Mouse (Mus musculus) forebrain, embryonic 16.5 days (tissue): ENCODE data around the gene Slc5a11. TPM values are rescaled to one million over a fixed set of nuclear protein-coding genes. Genes with fewer than 3 reads are reported as not detected.

Source experiments
- ATAC-seq: fragments of 200-750 bp; cut with Nextera tagmentation; 2 replicates; pipeline ENCODE4 v1.8.0; 2017; ENCODE audit warnings: mild to moderate bottlenecking, moderate library complexity
- H3K27ac ChIP-seq: fragments of 300-500 bp; sonication (generic); 2 replicates; pipeline ENCODE4 v1.5.1; 2014; ENCODE audit warnings: low read length, control low read depth
- H3K27me3 ChIP-seq: fragments of 300-500 bp; sonication (generic); replicated peaks from 2 replicates; pipeline ENCODE4 v1.6.1; 2014; ENCODE audit warnings: low read length; ENCODE audit not compliant: control insufficient read depth, insufficient read depth
- H3K36me3 ChIP-seq: fragments of 300-500 bp; sonication (generic); 2 replicates; pipeline ENCODE4 v1.6.1; 2014; ENCODE audit not compliant: control insufficient read depth, insufficient read depth
- H3K4me1 ChIP-seq: fragments of 300-500 bp; sonication (generic); replicated peaks from 2 replicates; pipeline ENCODE4 v1.6.1; 2014; ENCODE audit warnings: low read length; ENCODE audit not compliant: control insufficient read depth, insufficient read depth
- H3K4me2 ChIP-seq: fragments of 300-500 bp; sonication (generic); 2 replicates; pipeline ENCODE4 v1.6.1; 2014; ENCODE audit warnings: mild to moderate bottlenecking, low read length, control low read depth
- H3K4me3 ChIP-seq: fragments of 300-500 bp; sonication (generic); replicated peaks from 2 replicates; pipeline ENCODE4 v1.5.1; 2014; ENCODE audit warnings: mild to moderate bottlenecking, low read length, control low read depth
- H3K9ac ChIP-seq: fragments of 300-500 bp; sonication (generic); replicated peaks from 2 replicates; pipeline ENCODE4 v1.6.1; 2014; ENCODE audit warnings: low read depth, low read length, control low read depth
- H3K9me3 ChIP-seq: fragments of 300-500 bp; sonication (generic); 2 replicates; pipeline ENCODE4 v1.6.1; 2016; ENCODE audit warnings: low read length; ENCODE audit not compliant: control insufficient read depth
- WGBS: fragments of 180-500 bp; shearing (Covaris S2); extraction: QIAGEN DNeasy Blood & Tissue Kit; methylation state at CpG from one replicate; pipeline ENCODE4 v1.1.7; 2014; 5-methylcytosine and 5-hydroxymethylcytosine counted together
- polyA plus RNA-seq: library from polyadenylated mRNA; unstranded; fragments of >200 nt; fragmentation: Nextera tagmentation; extraction: Ambion mirVana; gene quantifications from 2 replicates; pipeline ENCODE4 v1.2.1, GENCODE M21; 2015

Slc5a11 gene
- polyA plus RNA-seq: 0.30 and 0.75 TPM in 2 replicates

DNA sequence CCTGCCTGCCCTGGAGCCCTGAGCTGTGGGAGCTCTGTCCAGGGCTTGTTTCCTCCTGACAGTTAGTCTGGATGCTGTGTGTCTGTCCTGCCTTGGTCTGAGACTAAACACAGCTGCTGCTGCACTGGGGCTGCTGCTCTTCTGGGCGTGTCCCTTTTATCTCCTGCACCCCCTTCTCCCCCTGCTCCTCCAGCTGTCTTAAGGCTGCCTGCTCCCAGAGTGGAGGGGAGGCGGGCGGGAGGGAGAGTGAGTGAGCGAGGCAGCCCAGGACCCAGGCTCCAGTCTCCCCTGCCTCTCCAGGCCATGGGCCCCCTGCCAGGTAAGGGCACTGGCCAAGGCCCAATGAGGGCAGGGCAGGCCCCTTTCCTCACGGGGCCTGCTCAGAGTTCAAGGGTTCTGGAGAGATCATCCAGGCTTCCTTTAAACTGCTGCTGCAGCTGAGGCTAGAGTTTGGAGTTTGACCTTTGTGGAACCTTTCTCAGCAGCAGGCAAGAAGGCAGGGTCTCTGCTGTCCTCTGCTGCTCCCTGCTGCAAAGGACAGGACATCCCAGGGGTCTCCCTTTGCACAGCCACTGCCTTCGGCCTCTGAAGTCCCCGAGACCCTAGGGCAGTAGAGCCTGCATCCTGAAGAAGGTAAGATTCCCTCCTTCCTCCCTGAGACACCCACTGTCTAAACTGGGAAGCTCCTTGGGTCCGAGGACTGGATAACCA lies at the start of gene Slc5a11:
Slc5a11 (plus strand) TSS at position 416 of the 711 bp plus-strand sequence.
- WGBS: 30% methylated on average over 8 of the region's 8 CpGs
- Histone ChIP-seq H3K27me3 (no peaks in the 10 kb centered on the region), H3K4me3 (no peak within 1 kb of the TSS), H3K36me3 (no peaks in the 10 kb centered on the region), H3K4me1 (no peaks in the 10 kb centered on the region), H3K9me3 (no peaks in the 10 kb centered on the region), H3K4me2 (no peak within 1 kb of the TSS), H3K27ac (no peak within 1 kb of the TSS), H3K9ac (no peak within 1 kb of the TSS)
- no peak for ATAC-seq

DNA sequence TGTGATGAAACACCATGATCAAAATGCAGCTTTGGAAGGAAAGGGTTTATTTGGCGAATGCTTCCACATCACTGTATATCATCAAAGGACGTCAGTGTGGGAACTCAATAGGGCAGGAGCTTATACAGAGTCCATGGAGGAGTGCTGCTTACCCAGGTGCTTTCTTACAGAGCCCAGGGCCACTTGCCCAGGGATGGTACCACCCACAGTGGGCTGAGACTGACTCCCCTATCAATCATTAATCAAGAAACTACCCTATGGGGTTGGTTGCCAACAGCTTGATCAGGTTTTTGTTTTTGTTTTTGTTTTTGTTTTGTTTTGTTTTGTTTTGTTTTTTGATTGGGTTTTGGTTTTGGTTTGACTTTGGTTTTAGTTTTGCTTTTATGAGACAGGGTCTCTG lies 47.1 kb upstream of the Slc5a11 start:
- Histone ChIP-seq H3K9me3 (no peaks in the 10 kb centered on the region), H3K4me1 (no peaks in the 10 kb centered on the region), H3K4me3 (no peak overlapping the region), H3K27me3 (no peaks in the 10 kb centered on the region), H3K9ac (no peak overlapping the region), H3K4me2 (no peak overlapping the region), H3K36me3 (peaks cover 44% of the 10 kb centered on the region), H3K27ac (no peak overlapping the region)
- 77% methylated on average over 2 of the region's 2 CpGs for WGBS
- no peak for ATAC-seq

- no peak overlapping the region for H3K9ac ChIP-seq
- ATAC-seq: no peak
- H3K9me3 ChIP-seq: no peaks in the 10 kb centered on the region
- no peaks in the 10 kb centered on the region for H3K27me3 ChIP-seq
- peaks cover 40% of the 10 kb centered on the region for H3K36me3 ChIP-seq
- WGBS: 76% methylated on average over 2 of the region's 2 CpGs
- no peak overlapping the region for H3K4me3 ChIP-seq
- no peak overlapping the region for H3K27ac ChIP-seq
- no peaks in the 10 kb centered on the region for H3K4me1 ChIP-seq
- H3K4me2 ChIP-seq: no peak overlapping the region
These were observed 45.0 kb upstream of the Slc5a11 start for GRCm38 (mm10) chr7:123169618-123170017.

DNA sequence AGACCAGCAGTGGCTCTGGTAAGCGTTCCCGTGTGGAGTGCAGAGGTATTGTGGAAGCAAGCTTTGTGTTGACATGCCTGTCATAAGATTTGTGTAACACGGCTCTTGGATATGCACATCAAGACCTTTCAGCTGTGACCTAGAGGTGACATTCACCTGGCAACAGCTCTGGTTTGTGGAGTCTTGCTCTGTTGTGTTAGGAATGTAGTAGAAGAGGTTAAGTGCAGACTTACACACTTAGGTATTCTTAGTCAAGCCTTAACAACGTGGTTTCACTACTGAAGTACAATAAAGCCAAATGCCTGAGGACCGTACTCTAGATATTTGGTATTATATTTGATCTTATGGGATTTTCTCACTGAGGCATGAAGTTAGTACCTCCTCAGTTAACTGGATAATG lies 42.5 kb upstream of the Slc5a11 start:
- no peaks in the 10 kb centered on the region for H3K4me1 ChIP-seq
- H3K27me3 ChIP-seq: no peaks in the 10 kb centered on the region
- peaks cover 47% of the 10 kb centered on the region for H3K36me3 ChIP-seq
- H3K4me2 ChIP-seq: no peak overlapping the region
- H3K9me3 ChIP-seq: no peaks in the 10 kb centered on the region
- ATAC-seq: no peak
- no peak overlapping the region for H3K27ac ChIP-seq
- WGBS: 88% methylated on average over 5 of the region's 5 CpGs
- no peak overlapping the region for H3K4me3 ChIP-seq
- H3K9ac ChIP-seq: no peak overlapping the region

GRCm38 (mm10) chr7:123177215-123177614 lies 37.4 kb upstream of the Slc5a11 start:
- no peak overlapping the region for H3K4me2 ChIP-seq
- ATAC-seq: no peak
- no peak overlapping the region for H3K4me3 ChIP-seq
- H3K27ac ChIP-seq: no peak overlapping the region
- no peaks in the 10 kb centered on the region for H3K4me1 ChIP-seq
- H3K36me3 ChIP-seq: peaks cover 39% of the 10 kb centered on the region
- H3K27me3 ChIP-seq: no peaks in the 10 kb centered on the region
- no peak overlapping the region for H3K9ac ChIP-seq
- H3K9me3 ChIP-seq: no peaks in the 10 kb centered on the region

DNA sequence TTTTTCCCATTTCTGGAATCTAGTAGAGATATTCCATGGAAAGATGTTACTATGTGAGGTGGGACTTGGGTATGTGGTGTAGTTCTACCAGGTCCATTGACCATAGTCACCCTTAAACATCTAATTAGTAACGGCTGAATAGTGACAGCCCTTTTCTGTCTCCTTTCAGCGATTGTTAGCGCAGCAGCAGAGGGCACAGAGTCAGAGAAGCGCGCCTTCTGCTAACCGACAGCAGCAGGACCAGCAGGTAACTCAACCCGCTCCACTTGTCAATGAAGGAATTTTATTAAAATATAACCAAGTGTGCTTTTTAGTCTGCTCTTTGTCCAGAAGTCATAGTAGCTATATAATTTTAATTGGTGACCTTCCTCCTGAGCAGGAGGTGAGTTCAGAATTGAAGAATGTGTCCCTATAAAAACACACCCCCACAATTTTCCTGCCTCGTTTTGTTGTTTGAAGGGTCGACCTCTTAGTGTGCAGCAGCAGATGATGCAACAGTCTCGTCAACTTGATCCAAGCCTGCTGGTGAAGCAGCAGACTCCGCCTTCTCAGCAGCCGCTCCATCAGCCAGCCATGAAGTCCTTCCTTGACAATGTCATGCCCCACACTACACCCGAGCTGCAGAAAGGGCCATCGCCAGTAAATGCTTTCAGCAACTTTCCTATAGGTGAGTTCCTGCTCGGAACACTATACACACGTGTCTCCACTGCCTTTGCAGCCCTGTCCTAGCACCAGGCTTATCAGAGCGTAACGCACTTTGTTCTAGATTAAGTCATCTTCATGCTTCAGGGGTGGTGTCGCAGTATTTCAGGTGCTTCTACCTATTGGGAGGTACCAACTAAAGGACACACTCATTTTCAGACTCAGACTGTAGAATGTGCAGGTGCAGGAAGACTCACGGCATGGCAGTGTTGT lies 32.5 kb upstream of the Slc5a11 start:
- ATAC-seq: no peak
- no peaks in the 10 kb centered on the region for H3K27me3 ChIP-seq
- H3K36me3 ChIP-seq: peaks cover 43% of the 10 kb centered on the region
- no peaks in the 10 kb centered on the region for H3K4me1 ChIP-seq
- no peak overlapping the region for H3K4me3 ChIP-seq
- no peak overlapping the region for H3K4me2 ChIP-seq
- WGBS: 84% methylated on average over 20 of the region's 20 CpGs
- H3K27ac ChIP-seq: no peak overlapping the region
- H3K9me3 ChIP-seq: no peaks in the 10 kb centered on the region
- no peak overlapping the region for H3K9ac ChIP-seq

DNA sequence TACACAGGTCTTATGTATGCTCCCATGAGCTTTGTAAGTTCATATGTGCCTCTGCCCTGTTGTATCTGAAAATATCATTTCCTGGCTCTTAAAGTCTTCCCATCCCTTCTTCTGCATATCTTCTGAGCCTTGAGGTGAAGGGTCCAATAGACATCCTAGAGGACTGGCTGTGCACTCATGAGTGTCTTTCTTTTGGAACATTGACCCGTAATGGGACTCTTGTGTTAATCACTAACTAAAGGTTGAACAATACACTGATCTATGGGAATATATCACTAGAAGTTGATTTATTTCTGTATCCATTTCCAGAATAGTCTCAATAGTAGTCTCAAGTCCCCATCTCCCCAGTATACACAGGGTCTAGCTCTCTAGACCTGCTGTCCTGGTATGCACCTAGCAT lies 29.7 kb upstream of the Slc5a11 start:
- H3K36me3 ChIP-seq: peaks cover 54% of the 10 kb centered on the region
- H3K4me2 ChIP-seq: no peak overlapping the region
- no peak overlapping the region for H3K4me3 ChIP-seq
- no peaks in the 10 kb centered on the region for H3K4me1 ChIP-seq
- no peak overlapping the region for H3K9ac ChIP-seq
- no peak overlapping the region for H3K27ac ChIP-seq
- no peaks in the 10 kb centered on the region for H3K27me3 ChIP-seq
- 97% methylated on average over 1 of the region's 1 CpGs for WGBS
- no peaks in the 10 kb centered on the region for H3K9me3 ChIP-seq
- ATAC-seq: no peak

- Histone ChIP-seq H3K9me3 (no peaks in the 10 kb centered on the region), H3K4me1 (no peaks in the 10 kb centered on the region), H3K27me3 (no peaks in the 10 kb centered on the region), H3K36me3 (peaks cover 55% of the 10 kb centered on the region), H3K27ac (no peak overlapping the region), H3K4me2 (no peak overlapping the region), H3K9ac (no peak overlapping the region), H3K4me3 (no peak overlapping the region)
- WGBS: 75% methylated on average over 6 of the region's 6 CpGs
- no peak for ATAC-seq
These were observed 28.1 kb upstream of the Slc5a11 start for GRCm38 (mm10) chr7:123186463-123186862.

- Histone ChIP-seq H3K27me3 (no peaks in the 10 kb centered on the region), H3K4me3 (no peak overlapping the region), H3K9me3 (no peaks in the 10 kb centered on the region), H3K4me2 (no peak overlapping the region), H3K9ac (no peak overlapping the region), H3K36me3 (peaks cover 50% of the 10 kb centered on the region), H3K4me1 (no peaks in the 10 kb centered on the region), H3K27ac (no peak overlapping the region)
- 92% methylated on average over 4 of the region's 4 CpGs for WGBS
- no peak for ATAC-seq
These were observed 27.3 kb upstream of the Slc5a11 start for GRCm38 (mm10) chr7:123187246-123187645.
